Mouse (Mus musculus) olfactory bulb, adult 2 months (tissue): ENCODE data around the gene Kcnh1. TPM values are rescaled to one million over a fixed set of nuclear protein-coding genes. Genes with fewer than 3 reads are reported as not detected.

Experiments used
- H3K27ac ChIP-seq: fragments of 200-500 bp; 2 replicates; pipeline ENCODE4 v1.5.1; 2012; ENCODE audit warnings: low read depth, low read length; ENCODE audit not compliant: insufficient read depth
- H3K4me1 ChIP-seq: fragments of 200-500 bp; 2 replicates; pipeline ENCODE4 v1.6.1; 2012; ENCODE audit warnings: low read length; ENCODE audit not compliant: control insufficient read depth, insufficient read depth
- H3K4me3 ChIP-seq: fragments of 200-500 bp; 2 replicates; pipeline ENCODE4 v1.5.1; 2012; ENCODE audit warnings: mild to moderate bottlenecking, low read depth, low read length, moderate library complexity; ENCODE audit not compliant: insufficient read depth
- CTCF ChIP-seq: fragments of 200-500 bp; IDR thresholded peaks from 2 replicates; pipeline ENCODE4 v1.5.1; 2012; ENCODE audit warnings: low read depth, mild to moderate bottlenecking, low read length, moderate library complexity; ENCODE audit not compliant: insufficient read depth
- POLR2A ChIP-seq: fragments of 200-500 bp; IDR thresholded peaks from 2 replicates; pipeline ENCODE4 v1.6.1; 2012; ENCODE audit warnings: mild to moderate bottlenecking, low read depth, low read length, moderate library complexity; ENCODE audit not compliant: insufficient read depth
- WGBS: fragments of 180-500 bp; shearing (Covaris S2); methylation state at CpG from one replicate; pipeline ENCODE4 v1.1.7; 2018; 5-methylcytosine and 5-hydroxymethylcytosine counted together
- polyA plus RNA-seq: library from polyadenylated mRNA; stranded (reverse); fragments of >200 nt; gene quantifications from 2 replicates; pipeline ENCODE4 v1.2.4, GENCODE M21; 2012; ENCODE audit warnings: low replicate concordance; ENCODE audit not compliant: missing spikeins, insufficient read depth, insufficient read length

Gene Kcnh1
- polyA plus RNA-seq, 1 experiment = not detected

- H3K4me1 ChIP-seq = peaks cover 3% of the 10 kb centered on the region; the same call in 1 of the 2 replicates
- no peak overlapping the region for H3K4me3 ChIP-seq
- TF ChIP-seq CTCF (no peak), POLR2A (no peak)
- H3K27ac ChIP-seq = no peak overlapping the region
- WGBS = 96% methylated on average over 2 of the region's 2 CpGs
Measured at GRCm38 (mm10) chr1:192359212-192359611, 168.6 kb downstream of the Kcnh1 start.

- H3K4me1 ChIP-seq = peaks cover 27% of the 10 kb centered on the region
- H3K4me3 ChIP-seq = no peak overlapping the region
- WGBS = 21% methylated on average over 5 of the region's 5 CpGs
- no peak for TF ChIP-seq CTCF
- no peak for TF ChIP-seq POLR2A
- H3K27ac ChIP-seq = 0 out of 2 replicates have a peak overlapping the region, but pooled peaks have one; percentile 46
Measured at GRCm38 (mm10) chr1:192368336-192368735, 177.8 kb downstream of the Kcnh1 start.

- WGBS = 89% methylated on average over 4 of the region's 4 CpGs
- peaks cover 8% of the 10 kb centered on the region for H3K4me1 ChIP-seq
- no peak for TF ChIP-seq CTCF
- no peak for TF ChIP-seq POLR2A
- H3K4me3 ChIP-seq = no peak overlapping the region
- no peak overlapping the region for H3K27ac ChIP-seq
Measured at GRCm38 (mm10) chr1:192371943-192372614, 181.5 kb downstream of the Kcnh1 start.

- TF ChIP-seq CTCF (no peak), POLR2A (no peak)
Measured at GRCm38 (mm10) chr1:192378546-192379075, 188.0 kb downstream of the Kcnh1 start.

GRCm38 (mm10) chr1:192380596-192381041, 190.0 kb downstream of the Kcnh1 start:
- Histone ChIP-seq H3K4me3 (no peak overlapping the region), H3K4me1 (peaks cover 6% of the 10 kb centered on the region; the same call in 1 of the 2 replicates), H3K27ac (no peak overlapping the region)
- TF ChIP-seq CTCF (no peak), POLR2A (no peak)
- 51% methylated on average over 5 of the region's 5 CpGs for WGBS

More at GRCm38 (mm10) chr1:192378546-192379075, 188.0 kb downstream of the Kcnh1 start:
- WGBS = 77% methylated on average over 4 of the region's 4 CpGs
- H3K27ac ChIP-seq = no peak overlapping the region
- no peak overlapping the region for H3K4me3 ChIP-seq
- peaks cover 6% of the 10 kb centered on the region; the same call in 1 of the 2 replicates for H3K4me1 ChIP-seq

GRCm38 (mm10) chr1:192387624-192388023, 197.1 kb downstream of the Kcnh1 start:
- TF ChIP-seq CTCF (no peak), POLR2A (no peak)
- Histone ChIP-seq H3K4me1 (peaks cover 9% of the 10 kb centered on the region), H3K4me3 (no peak overlapping the region), H3K27ac (no peak overlapping the region)

GRCm38 (mm10) chr1:192391041-192391440, 200.5 kb downstream of the Kcnh1 start:
- WGBS = 82% methylated on average over 7 of the region's 7 CpGs
- H3K4me3 ChIP-seq = no peak overlapping the region
- H3K4me1 ChIP-seq = peaks cover 9% of the 10 kb centered on the region
- no peak for TF ChIP-seq CTCF
- no peak for TF ChIP-seq POLR2A
- H3K27ac ChIP-seq = no peak overlapping the region

GRCm38 (mm10) chr1:192392232-192392631, 201.7 kb downstream of the Kcnh1 start:
- WGBS = 93% methylated on average over 2 of the region's 2 CpGs
- Histone ChIP-seq H3K4me1 (peaks cover 9% of the 10 kb centered on the region), H3K4me3 (no peak overlapping the region), H3K27ac (no peak overlapping the region)
- TF ChIP-seq CTCF (no peak), POLR2A (no peak)
